In the genomic region with DNA sequence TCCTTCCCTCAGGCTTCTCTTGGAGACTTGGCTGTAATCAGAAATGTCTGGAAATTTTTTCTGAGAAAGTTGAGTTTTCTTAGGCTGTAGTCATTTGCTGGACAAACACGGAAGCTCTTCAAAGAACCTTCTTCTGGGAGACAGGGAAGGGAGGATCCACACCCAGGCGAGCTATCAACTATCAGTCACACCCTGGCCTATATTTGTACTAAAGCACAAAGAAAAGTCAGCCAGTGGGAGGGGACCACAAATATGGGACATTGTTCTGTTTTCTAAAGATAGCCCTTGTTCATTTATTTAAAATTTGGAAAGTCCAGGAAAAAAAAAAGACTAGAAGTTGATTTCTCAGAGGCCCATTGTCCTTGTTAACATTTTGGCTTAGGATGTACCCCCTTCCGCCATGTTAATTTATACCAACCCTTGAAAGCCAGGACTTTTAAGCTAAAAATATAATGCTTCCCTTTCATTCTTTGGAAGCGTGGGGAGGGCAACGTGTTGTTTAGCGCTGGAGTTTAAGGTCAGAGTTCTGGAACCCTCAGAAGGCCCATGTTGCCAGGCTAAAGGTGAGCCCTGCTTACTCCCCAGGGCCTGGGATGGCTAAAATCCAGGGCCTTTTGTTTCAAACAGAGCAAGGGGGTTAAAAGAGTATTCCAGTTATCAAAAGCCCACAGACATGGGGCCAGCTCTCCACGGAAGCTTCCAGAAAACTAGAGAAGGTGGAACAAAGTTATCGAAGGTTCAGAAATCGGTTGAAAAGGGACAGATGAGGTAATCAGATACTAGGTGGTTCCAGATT, we compare ENCODE assay signal across 9 mouse cellular contexts.
DNase-seq lines count a peak whose midpoint lies in the region; ATAC-seq and TF ChIP-seq lines count a peak whose summit lies in the region.
"Had no signal": no experiment of that assay in that cellular context is flagged by ENCODE, and none has a peak within 500 bp of the region (broad histone marks: within the 10 kb centered on the region; RNA-seq: fewer than 3 reads in every experiment).

No protein-coding gene starts in this region.

- H3K36me3 ChIP-seq in heart, postnatal 0 days (replicated peaks; ENCODE audit: control insufficient read depth, insufficient read depth, low read length): no peaks in the 10 kb centered on the region
- no peaks in the 10 kb centered on the region for H3K36me3 ChIP-seq in limb, embryonic 12.5 days

- no peak for TF ChIP-seq EP300 in heart, postnatal 0 days (IDR thresholded peaks at IDR 0.05; ENCODE audit: low read depth)

- H3K27me3 ChIP-seq in heart, postnatal 0 days (ENCODE audit: control insufficient read depth, insufficient read depth, low read length): 0 out of 2 replicates have a peak, but pooled peaks cover 3% of the 10 kb centered on the region
- H3K27me3 ChIP-seq in limb, embryonic 12.5 days: no peaks in the 10 kb centered on the region

- WGBS in heart, postnatal 0 days: 68% methylated on average over 9 of the region's 9 CpGs
- WGBS in limb, embryonic 12.5 days: 86% methylated on average over 9 of the region's 9 CpGs

- no peak for ATAC-seq in heart, postnatal 0 days (ENCODE audit: insufficient read depth, low read depth)
- ATAC-seq in limb, embryonic 12.5 days (ENCODE audit: insufficient number of reproducible peaks, insufficient read depth, low FRiP score, low TSS enrichment, low read depth): no peak
- no peak for ATAC-seq in granulocyte monocyte progenitor cell, adult 5-6 weeks (replicated peaks; ENCODE audit: poor library complexity, severe bottlenecking)

- H3K9ac ChIP-seq in heart, postnatal 0 days (replicated peaks; ENCODE audit: low read depth, low read length): peak overlapping the region; percentile 44; the same call in 1 of the 2 replicates
- no peak overlapping the region for H3K9ac ChIP-seq in limb, embryonic 12.5 days (replicated peaks)

- peak; percentile 42 for DNase-seq in adrenal gland, adult 2 months
- DNase-seq in adrenal gland, postnatal 4 days (ENCODE audit: low spot score in 2 of 2): no peak
- DNase-seq in MEL-GATA-1-ER (ENCODE audit: extremely low read depth, low read depth): peak; percentile 82
- DNase-seq in heart, postnatal 0 days (ENCODE audit: low spot score): no peak
- no peak for DNase-seq in embryo, embryonic 10.5 days (ENCODE audit: low spot score)
- DNase-seq in layer of hippocampus, adult 11-12 months (ENCODE audit: low spot score): no peak
- DNase-seq: gastrocnemius, postnatal 14 days had no signal

- H3K9me3 ChIP-seq in heart, postnatal 0 days (replicated peaks; ENCODE audit: control insufficient read depth, low read length): 0 out of 2 replicates have a peak, but pooled peaks cover 3% of the 10 kb centered on the region
- no peaks in the 10 kb centered on the region for H3K9me3 ChIP-seq in limb, embryonic 12.5 days

- peaks cover 14% of the 10 kb centered on the region for H3K4me1 ChIP-seq in heart, postnatal 0 days (ENCODE audit: control insufficient read depth, insufficient read depth)
- H3K4me1 ChIP-seq in limb, embryonic 12.5 days (replicated peaks): peaks cover 9% of the 10 kb centered on the region; the same call in 1 of the 2 replicates

- peak overlapping the region; percentile 68 for H3K4me2 ChIP-seq in heart, postnatal 0 days (ENCODE audit: low read depth, low read length)
- peak overlapping the region; percentile 45 for H3K4me2 ChIP-seq in limb, embryonic 12.5 days

- peak overlapping the region; percentile 30; the same call in 1 of the 2 replicates for H3K27ac ChIP-seq in heart, postnatal 0 days (ENCODE audit: low read depth)
- no peak overlapping the region for H3K27ac ChIP-seq in limb, embryonic 12.5 days

- peak overlapping the region; percentile 41 for H3K4me3 ChIP-seq in heart, postnatal 0 days (ENCODE audit: low read depth, low read length)
- no peak overlapping the region for H3K4me3 ChIP-seq in limb, embryonic 12.5 days (replicated peaks)

- TF ChIP-seq CTCF in heart, postnatal 0 days (IDR thresholded peaks at IDR 0.05; ENCODE audit: low read depth): no peak

Comparison
In these comparisons a context has a peak if more than half of its experiments do, and no peak if none do; other contexts are left out.
1. DNase-seq: peak in adrenal gland, adult 2 months (single experiment) and MEL-GATA-1-ER (single experiment); none in adrenal gland, postnatal 4 days (0 of 2), heart, postnatal 0 days (single experiment), embryo, embryonic 10.5 days (single experiment) and layer of hippocampus, adult 11-12 months (single experiment).